Mouse (Mus musculus): ENCODE data around the gene AC129217.1.

AC129217.1 gene

DNA sequence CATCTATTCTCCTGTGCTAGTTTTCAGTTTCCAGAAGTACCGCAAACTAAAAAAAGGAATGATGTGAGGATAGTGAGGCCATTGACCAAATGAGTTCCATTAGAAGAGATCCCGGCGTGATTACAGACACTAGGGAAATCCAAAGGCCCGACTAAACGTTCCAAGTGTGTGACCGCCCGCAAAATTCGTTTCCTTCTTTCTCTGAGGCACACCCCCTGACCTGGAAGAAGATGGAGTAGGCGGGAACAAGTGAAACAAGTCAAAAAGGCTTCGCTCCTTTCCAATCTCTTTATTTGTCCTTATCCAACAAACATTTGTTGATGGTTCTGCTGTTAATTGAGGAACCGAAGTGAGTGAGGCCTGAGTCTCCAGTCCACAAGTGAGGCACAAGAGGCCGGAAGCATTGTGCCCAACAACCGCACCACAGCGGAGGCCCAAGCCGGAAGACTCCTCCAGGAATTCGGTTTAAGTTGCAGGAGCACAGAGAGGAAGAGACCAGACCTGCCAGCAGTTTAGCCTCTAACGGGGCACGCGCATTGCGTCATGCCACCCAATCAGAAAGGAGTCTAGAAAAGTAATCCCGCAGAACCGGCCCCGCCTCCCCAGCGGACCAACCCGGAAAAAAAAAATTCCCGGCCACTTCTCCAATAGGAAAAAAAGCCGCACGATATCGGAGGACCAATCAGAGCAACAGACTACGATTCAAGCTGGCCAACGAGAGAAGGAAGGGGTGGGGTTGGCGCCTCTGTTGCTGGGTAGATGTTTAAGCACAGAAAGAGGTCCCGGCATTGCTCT is 10.6 kb upstream of the AC129217.1 start, which contains the start of gene Ttc9c:
Gene Ttc9c, minus strand, starts transcription at position 533 of the 795 bp plus-strand sequence.
- TF ChIP-seq GATA4 (IDR thresholded peaks at IDR 0.05; ENCODE audit: insufficient replicate concordance, low read length): no peak

DNA sequence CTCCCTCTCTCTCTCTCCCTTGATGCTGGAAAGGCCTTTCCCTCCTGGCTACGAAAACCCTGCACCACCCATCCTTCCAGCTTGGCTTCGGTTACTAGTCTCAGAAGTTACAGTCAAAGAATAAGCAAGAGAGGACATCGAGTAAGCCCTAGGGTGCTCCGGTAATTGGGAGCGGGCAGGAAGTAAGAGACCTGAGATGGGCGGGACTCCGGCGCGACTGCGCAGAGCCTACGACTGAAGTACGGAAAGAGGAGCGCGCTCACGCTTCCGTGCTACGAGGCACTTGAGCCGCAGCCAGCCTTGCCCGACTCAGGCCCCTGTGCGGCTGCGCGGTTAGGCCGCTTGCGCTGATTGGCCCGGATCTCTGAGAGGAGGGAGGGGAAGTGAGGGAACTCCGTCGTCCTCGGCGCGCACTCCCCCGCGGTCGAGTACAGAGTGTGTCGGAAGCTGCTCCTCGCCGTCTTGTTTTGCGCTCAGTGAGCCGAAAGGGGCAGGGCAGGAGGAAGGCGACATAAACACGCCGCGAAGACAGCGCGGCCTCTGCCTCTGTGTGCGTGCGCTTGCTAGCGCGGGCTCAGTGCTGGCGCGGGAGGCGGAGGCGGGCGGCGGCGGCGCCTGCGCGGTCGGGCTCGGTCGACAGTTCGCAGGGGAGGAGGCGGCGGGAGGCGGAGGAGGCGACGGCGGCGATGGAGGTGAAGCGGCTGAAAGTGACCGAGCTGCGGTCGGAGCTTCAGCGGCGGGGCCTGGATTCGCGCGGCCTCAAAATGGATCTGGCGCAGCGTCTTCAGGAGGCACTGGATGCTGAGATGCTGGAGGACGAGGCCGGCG is 9.8 kb upstream of the AC129217.1 start, which contains the start of gene Hnrnpul2:
Gene Hnrnpul2, plus strand, starts transcription at position 415 of the 828 bp plus-strand sequence.
- TF ChIP-seq GATA4 (IDR thresholded peaks at IDR 0.05; ENCODE audit: insufficient replicate concordance, low read length): no peak; the same call in 1 of the 2 replicates

DNA sequence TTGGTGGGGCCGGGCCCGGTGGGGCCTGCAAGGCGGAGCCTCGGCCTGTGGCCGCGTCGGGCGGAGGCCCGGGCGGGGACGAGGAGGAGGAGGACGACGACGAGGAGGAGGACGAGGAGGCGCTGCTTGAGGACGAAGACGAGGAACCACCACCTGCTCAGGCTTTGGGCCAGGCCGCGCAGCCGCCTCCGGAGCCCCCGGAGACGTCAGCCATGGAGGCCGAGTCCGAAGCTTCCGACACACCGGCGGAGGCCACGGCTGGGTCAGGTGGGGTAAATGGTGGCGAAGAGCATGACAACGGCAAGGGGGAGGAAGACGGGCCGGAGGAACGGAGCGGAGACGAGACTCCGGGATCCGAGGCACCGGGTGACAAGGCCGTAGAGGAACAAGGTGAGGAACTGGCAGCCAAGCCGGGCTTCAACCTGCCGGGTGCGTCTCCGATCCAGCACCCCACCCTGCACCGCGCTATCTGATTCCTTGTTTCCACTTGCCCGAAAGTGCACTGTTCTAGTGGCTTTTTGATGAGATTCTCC is 9.1 kb upstream of the AC129217.1 start:
- TF ChIP-seq GATA4 (IDR thresholded peaks at IDR 0.05; ENCODE audit: insufficient replicate concordance, low read length): no peak

DNA sequence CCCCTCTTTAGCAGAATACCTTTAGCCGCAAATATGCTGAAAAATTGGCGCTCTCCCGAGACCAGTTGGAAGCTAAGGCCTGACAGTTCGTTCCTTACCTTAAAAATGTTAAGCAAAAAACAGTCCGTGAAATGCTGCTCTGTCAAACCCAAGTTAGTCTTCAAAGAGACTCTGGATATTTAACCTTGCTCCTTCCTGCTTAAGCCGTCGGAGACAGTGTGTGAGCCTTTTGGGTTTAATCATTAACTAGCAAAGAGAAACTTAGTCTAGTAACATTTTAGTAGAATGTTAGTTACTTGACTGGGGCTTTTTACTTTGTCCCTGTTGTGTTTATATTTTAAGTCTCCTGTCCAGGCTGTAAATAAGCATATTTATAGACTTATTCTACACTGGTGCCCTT is 8.4 kb upstream of the AC129217.1 start:
- TF ChIP-seq GATA4 (IDR thresholded peaks at IDR 0.05; ENCODE audit: insufficient replicate concordance, low read length): no peak

DNA sequence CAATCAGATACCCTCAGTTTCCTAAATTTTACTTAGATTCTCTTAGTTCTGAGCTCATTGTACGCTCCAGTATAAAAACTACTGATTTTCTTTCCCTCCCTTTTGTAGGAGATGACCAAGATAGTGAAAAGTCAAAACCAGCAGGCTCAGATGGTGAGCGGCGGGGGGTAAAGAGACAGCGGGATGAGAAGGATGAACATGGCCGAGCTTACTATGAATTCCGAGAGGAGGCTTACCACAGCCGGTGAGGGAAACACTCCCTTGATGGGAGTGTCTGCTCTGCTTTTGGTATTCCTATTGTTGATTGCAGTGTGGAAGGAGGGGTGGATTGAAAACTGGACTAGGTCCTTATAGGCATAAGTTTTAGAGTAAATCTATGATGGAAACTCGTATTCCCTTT is 6.9 kb upstream of the AC129217.1 start:
- no peak for TF ChIP-seq GATA4 (IDR thresholded peaks at IDR 0.05; ENCODE audit: insufficient replicate concordance, low read length)

DNA sequence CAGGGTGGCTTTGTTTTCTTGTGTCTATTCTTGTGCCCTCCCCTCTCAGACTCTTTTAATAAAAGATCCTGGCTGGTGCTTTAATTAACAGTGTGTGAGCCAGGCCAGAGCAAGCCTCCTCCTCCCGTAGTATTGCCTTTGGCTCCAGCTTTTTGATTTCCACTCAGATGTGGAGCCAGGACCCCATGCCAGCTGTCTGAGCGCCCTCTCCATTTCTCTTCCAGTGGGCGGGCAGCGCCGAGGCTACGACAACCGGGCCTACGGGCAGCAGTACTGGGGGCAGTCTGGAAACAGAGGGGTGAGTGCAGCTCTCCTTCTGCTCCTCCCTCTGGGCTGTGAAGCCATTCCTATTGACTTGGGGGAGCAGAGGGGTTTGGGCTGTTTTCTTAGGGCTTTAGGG is 1.1 kb downstream of the AC129217.1 start:
- TF ChIP-seq GATA4 (IDR thresholded peaks at IDR 0.05; ENCODE audit: insufficient replicate concordance, low read length): no peak

DNA sequence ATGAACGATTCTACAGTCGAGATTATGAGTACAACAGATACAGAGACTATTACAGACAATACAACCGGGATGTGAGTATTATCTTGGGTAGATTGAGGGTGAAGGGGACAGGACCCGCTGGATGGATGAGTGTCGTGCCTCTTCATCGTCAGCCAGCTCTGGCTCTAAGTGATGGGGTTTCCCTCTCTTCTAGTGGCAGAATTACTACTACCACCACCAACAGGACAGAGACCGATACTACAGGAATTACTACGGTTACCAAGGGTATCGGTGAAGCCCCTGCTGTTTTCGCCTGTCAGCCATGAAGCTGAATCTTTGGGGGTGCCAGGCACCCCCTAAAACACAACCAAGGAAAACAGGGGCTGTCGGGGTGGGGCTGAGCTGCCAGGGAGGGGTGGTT is 1.7 kb downstream of the AC129217.1 start:
- no peak for TF ChIP-seq GATA4 (IDR thresholded peaks at IDR 0.05; ENCODE audit: insufficient replicate concordance, low read length)

DNA sequence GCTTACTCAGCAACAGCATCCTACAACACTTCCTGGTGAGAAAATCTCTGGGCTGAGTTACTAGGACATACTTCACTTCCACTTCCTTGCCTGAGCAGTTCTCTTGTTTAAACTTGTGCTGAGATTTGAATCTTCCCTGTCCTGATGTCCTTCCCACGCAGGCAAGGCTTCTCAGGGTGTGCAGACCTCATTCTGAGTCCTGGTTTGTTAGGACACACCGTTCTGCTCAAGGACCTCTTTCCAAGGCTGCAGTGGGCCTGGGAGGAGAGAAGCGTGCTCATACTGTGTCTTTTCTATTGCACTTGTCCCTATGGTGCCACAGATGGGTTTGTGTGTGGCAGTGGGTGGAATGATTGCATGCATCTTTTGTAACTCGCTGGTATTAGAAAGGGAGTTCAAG is 3.4 kb downstream of the AC129217.1 start:
- TF ChIP-seq GATA4 (IDR thresholded peaks at IDR 0.05; ENCODE audit: insufficient replicate concordance, low read length): no peak

DNA sequence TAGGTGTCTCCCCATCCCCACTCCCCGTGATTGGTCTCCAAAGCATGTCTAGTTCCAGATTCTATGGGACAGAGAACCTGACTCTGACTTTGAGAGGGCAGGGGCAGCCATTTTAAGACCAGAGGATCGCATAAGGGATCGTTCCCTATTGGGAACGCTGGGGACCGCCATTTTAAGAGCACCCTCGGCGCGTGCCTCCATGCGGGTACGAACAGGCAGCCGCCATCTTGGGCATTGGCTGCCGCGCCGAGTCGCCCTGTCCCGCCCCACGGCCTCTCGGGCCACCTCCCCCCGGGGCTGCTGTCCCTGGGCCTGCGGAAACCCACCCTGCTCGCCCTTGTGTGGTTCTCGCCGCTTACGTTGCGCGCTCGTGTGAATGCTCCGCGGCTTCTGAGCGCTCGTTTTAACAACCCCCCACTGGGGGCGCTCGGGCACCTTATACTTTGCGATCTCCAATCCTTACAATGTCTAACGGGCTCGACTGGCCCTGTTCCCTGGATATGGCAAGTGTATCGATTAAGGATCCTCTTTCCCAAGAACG is 7.7 kb downstream of the AC129217.1 start, which contains the start of gene Bscl2:
Gene Bscl2, plus strand, starts transcription at position 217 of the 541 bp plus-strand sequence.
- TF ChIP-seq GATA4 (IDR thresholded peaks at IDR 0.05; ENCODE audit: insufficient replicate concordance, low read length): no peak

DNA sequence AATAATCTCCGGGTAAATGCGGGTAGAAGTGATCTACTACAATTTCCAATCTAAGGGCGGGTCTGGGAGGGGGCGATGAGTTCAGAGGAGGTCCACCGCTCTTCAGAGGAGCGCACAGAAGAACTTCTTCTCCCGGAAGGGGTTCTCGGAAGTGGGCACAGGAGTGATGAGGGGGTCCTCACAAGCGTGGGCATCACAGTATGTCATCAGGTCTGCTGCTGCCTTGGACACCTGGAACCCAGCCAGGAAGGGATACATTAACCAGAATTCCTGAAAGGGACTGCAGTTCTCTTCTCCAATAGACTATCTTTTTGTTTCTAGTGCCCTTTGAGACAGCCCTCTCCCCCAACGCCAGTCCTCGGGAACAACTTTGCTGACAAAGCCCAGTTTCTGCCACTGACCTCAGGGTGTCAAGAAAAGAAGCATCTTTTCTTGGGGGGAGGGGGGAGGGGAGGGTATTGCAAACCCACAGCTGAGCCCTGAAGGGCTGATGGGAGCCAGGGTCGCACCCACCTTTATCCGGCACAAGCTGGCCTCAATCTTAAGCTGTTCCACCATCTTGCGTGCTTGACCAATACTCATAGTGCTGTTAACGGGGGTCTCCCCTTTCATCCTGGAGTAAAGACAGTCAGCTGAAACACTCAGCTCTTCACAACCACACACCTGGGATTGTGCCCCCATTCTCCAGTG is 8.6 kb downstream of the AC129217.1 start:
- no peak for TF ChIP-seq GATA4 (IDR thresholded peaks at IDR 0.05; ENCODE audit: insufficient replicate concordance, low read length)

DNA sequence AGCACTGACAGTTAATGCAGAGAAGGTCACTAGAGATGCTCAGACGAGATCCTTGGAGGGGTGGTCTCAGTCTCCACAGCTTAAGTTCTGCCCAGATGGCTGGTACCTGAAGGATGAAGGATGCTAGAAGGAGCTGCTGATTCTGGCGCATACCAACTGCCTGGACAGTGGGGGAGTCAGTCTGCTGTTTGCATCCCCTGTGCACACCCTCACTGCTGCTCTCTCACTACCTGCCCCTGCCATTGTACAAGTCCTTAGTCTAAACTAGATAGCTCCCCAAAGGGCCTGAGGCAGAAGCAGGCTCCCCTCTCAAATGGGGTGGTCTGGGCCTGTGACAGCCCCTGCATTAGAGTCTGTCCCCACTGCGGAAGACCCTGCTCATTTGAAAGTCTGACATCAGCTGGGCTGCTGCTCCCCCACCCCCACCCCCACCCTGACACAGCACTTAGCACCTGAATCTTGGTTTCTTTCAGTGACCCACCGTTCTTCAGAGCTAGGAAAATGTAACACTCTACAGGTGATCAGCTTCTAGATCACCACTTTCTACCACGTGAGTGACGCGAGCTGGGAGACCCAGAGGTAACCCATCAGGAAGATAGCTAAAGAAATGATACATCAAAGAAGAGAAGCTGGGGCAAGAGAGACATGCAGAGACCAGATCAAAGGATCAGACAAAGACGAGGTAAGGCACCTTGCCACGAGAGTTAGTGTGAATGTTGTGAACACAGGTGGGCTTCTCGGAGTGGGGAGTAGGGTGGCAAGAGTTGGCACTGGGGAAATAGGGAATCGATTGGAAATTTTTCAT is 9.7 kb downstream of the AC129217.1 start, which contains the start of gene Gng3:
Gene Gng3, minus strand, starts transcription at position 92 of the 805 bp plus-strand sequence.
- no peak for TF ChIP-seq GATA4 (IDR thresholded peaks at IDR 0.05; ENCODE audit: insufficient replicate concordance, low read length)

DNA sequence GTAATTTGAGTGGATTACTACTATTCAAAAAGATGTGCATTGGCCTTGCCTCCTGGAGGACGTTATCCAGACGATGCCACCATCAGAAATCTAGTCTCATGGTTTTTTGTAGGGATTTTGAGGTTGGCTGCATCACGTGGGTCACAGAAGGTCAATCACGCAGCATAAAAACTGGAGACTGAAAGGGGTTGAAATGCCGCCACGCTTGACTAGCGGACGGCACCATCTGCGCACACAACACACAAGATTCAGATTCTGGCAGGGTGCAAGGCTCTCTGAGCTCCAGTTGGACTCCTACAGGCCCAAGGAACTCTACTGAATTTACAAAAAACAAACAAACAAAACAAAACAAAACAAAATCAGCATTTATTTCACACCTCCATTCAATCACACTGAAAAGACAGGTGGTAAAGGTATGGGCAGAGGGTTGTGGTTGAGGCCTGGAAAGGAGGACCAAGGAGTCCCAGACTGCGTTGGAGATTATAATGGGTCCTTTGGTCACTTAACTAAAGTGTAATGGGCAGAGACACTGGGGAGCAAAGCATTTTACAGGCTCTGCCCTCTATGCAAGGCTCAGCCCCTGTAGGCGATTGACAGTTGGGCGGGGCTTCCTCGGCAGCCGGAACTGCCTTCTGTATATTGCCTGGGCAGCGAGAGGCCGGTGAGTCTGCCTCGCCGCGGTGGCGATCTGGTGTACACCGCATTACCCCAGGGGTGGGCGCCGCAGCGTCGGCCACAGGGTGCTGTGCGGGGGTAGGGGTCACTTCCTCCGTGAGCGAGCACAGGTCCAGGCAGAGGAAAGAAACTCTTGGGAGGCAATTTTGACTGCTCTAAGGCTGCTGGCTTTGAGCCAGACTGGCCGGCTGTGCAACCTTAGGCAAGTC is 10.6 kb downstream of the AC129217.1 start:
- no peak for TF ChIP-seq GATA4 (IDR thresholded peaks at IDR 0.05; ENCODE audit: insufficient replicate concordance, low read length)

DNA sequence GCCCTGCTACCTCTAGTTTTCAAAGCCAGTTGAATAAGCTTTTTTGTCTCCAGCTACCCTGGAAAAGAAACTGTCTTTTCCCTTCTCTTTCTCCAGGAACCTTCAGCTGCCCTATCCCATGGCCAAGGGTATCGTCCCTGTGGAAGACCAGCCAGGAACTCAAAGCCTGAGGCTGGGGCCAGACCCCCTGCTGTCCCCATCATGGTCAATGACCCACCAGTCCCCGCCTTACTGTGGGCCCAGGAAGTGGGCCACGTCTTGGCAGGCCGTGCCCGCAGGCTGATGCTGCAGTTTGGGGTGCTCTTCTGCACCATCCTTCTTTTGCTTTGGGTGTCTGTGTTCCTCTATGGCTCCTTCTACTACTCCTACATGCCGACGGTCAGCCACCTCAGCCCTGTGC is 11.4 kb downstream of the AC129217.1 start:
- TF ChIP-seq GATA4 (IDR thresholded peaks at IDR 0.05; ENCODE audit: insufficient replicate concordance, low read length): no peak

All from liver, adult (tissue).